Comparison of ENCODE assay signal across 25 mouse cellular contexts in genomic region chr7:97536571-97536970, GRCm38 (mm10). TPM values are rescaled to one million over a fixed set of nuclear protein-coding genes. Genes with fewer than 3 reads are reported as not detected.
DNase-seq lines count a peak whose midpoint lies in the region; ATAC-seq lines count a peak whose summit lies in the region.
"Had no signal": no experiment of that assay in that cellular context is flagged by ENCODE, and none has a peak within 500 bp of the region (broad histone marks: within the 10 kb centered on the region; RNA-seq: fewer than 3 reads in every experiment).

No protein-coding gene starts in this region.

- peaks cover 27% of the 10 kb centered on the region for H3K36me3 ChIP-seq in heart, embryonic 11.5 days (ENCODE audit: control insufficient read depth, insufficient read depth, low read length)

- WGBS in heart, embryonic 11.5 days (ENCODE audit: insufficient replicate concordance) = 91% methylated on average over 5 of the region's 5 CpGs

- ATAC-seq in heart, embryonic 11.5 days (replicated peaks; ENCODE audit: insufficient number of reproducible peaks, low FRiP score, low TSS enrichment) = no peak
- ATAC-seq: CD4-positive, CD25-positive, alpha-beta regulatory T cell, adult 4 months; forebrain, embryonic 14.5 days; forebrain, embryonic 16.5 days had no signal

- no peak overlapping the region for H3K4me2 ChIP-seq in heart, embryonic 11.5 days
- H3K4me2 ChIP-seq: embryonic facial prominence, embryonic 13.5 days; embryonic facial prominence, embryonic 15.5 days; forebrain, embryonic 12.5 days had no signal

- no peak overlapping the region for H3K4me3 ChIP-seq in heart, embryonic 11.5 days (ENCODE audit: low read depth, low read length)
- H3K4me3 ChIP-seq: embryonic facial prominence, embryonic 13.5 days; embryonic facial prominence, embryonic 15.5 days; erythroblast, embryonic 14.5 days; forebrain, embryonic 10.5 days; forebrain, embryonic 12.5 days had no signal

- H3K9ac ChIP-seq in heart, embryonic 11.5 days (ENCODE audit: low read depth, low read length) = no peak overlapping the region
- H3K9ac ChIP-seq: embryonic facial prominence, embryonic 13.5 days; embryonic facial prominence, embryonic 15.5 days; forebrain, embryonic 12.5 days had no signal

- H3K9me3 ChIP-seq in heart, embryonic 11.5 days (replicated peaks; ENCODE audit: control insufficient read depth, low read length) = no peaks in the 10 kb centered on the region
- H3K9me3 ChIP-seq: embryonic facial prominence, embryonic 13.5 days; embryonic facial prominence, embryonic 15.5 days; forebrain, embryonic 10.5 days; forebrain, embryonic 12.5 days; G1E had no signal

- H3K27ac ChIP-seq in heart, embryonic 11.5 days (ENCODE audit: low read depth, low read length) = no peak overlapping the region
- H3K27ac ChIP-seq: embryonic facial prominence, embryonic 13.5 days; embryonic facial prominence, embryonic 15.5 days; forebrain, embryonic 10.5 days; forebrain, embryonic 12.5 days had no signal

- DNase-seq in heart, adult 11 months = peak; percentile 65
- DNase-seq in R1 (ENCODE audit: low read depth, low spot score) = peak; percentile 70
- no peak for DNase-seq in right cerebral cortex, postnatal 36 days (ENCODE audit: low spot score in 2 of 2)
- no peak for DNase-seq in Muller cell, postnatal 12 days (ENCODE audit: inconsistent ontology term)
- DNase-seq: adrenal gland, postnatal 10 days; adrenal gland, postnatal 25 days; B cell, adult 2 months; cerebellum, adult 11 months; cerebellum, adult 18-20 months; cerebellum, adult 8-10 months; cerebellum, adult 9-11 months; cerebellum, postnatal 14 days; cerebellum, postnatal 36 days; embryo, embryonic 11 days had no signal

- H3K27me3 ChIP-seq in heart, embryonic 11.5 days (ENCODE audit: control insufficient read depth, insufficient read depth, low read length) = no peaks in the 10 kb centered on the region
- H3K27me3 ChIP-seq: CH12.LX; embryonic facial prominence, embryonic 13.5 days; embryonic facial prominence, embryonic 15.5 days; forebrain, embryonic 12.5 days had no signal

- no peaks in the 10 kb centered on the region for H3K4me1 ChIP-seq in heart, embryonic 11.5 days (ENCODE audit: control insufficient read depth, insufficient read depth, low read length)
- H3K4me1 ChIP-seq: embryonic facial prominence, embryonic 13.5 days; embryonic facial prominence, embryonic 15.5 days; forebrain, embryonic 10.5 days; forebrain, embryonic 12.5 days had no signal

RNA-seq across cellular contexts. Expression of gene Aamdc, which starts 42.7 kb away (rescaled TPM):
- polyA plus RNA-seq in heart, embryonic 11.5 days (2014; fragmentation: Nextera tagmentation; extraction: Ambion mirVana) = 34.1 and 37.0 TPM in 2 replicates

RNA-seq across cellular contexts. Expression of gene Rsf1, which starts 43.1 kb away (rescaled TPM):
- 13.3 and 16.2 TPM in 2 replicates for polyA plus RNA-seq in heart, embryonic 11.5 days (2014; fragmentation: Nextera tagmentation; extraction: Ambion mirVana)

RNA-seq across cellular contexts. Expression of gene Ints4, which starts 55.8 kb away (rescaled TPM):
- polyA plus RNA-seq in heart, embryonic 11.5 days (2014; fragmentation: Nextera tagmentation; extraction: Ambion mirVana) = 37.8 and 40.1 TPM in 2 replicates

Comparison
In these comparisons a context has a peak if more than half of its experiments do, and no peak if none do; other contexts are left out.
1. DNase-seq: peak in heart, adult 11 months (single experiment) and R1 (single experiment); none in right cerebral cortex, postnatal 36 days (0 of 2) and Muller cell, postnatal 12 days (single experiment).